Mouse (Mus musculus) liver, embryonic 15.5 days (tissue): ENCODE results near the gene Ppp1r26. TPM values are rescaled to one million over a fixed set of nuclear protein-coding genes. Genes with fewer than 3 reads are reported as not detected.

Experiments
- ATAC-seq: fragments of 200-750 bp; cut with Nextera tagmentation; 2 replicates; pipeline ENCODE4 v1.8.0; 2017; ENCODE audit warnings: moderate number of reproducible peaks, mild to moderate bottlenecking, moderate library complexity; ENCODE audit not compliant: insufficient read depth
- H3K27ac ChIP-seq: fragments of 300-500 bp; sonication (generic); replicated peaks from 2 replicates; pipeline ENCODE4 v1.5.1; 2015; ENCODE audit warnings: mild to moderate bottlenecking, inconsistent platforms
- H3K27me3 ChIP-seq: fragments of 300-500 bp; sonication (generic); 2 replicates; pipeline ENCODE4 v1.6.1; 2015; ENCODE audit warnings: mild to moderate bottlenecking, inconsistent platforms
- H3K36me3 ChIP-seq: fragments of 300-500 bp; sonication (generic); replicated peaks from 2 replicates; pipeline ENCODE4 v1.6.1; 2015; ENCODE audit warnings: moderate library complexity, mild to moderate bottlenecking, inconsistent platforms
- H3K4me1 ChIP-seq: fragments of 300-500 bp; sonication (generic); replicated peaks from 2 replicates; pipeline ENCODE4 v1.6.1; 2015; ENCODE audit warnings: inconsistent platforms
- H3K4me2 ChIP-seq: fragments of 300-500 bp; sonication (generic); 2 replicates; pipeline ENCODE4 v1.6.1; 2015; ENCODE audit warnings: moderate library complexity, mild to moderate bottlenecking, inconsistent platforms
- H3K4me3 ChIP-seq: fragments of 300-500 bp; sonication (generic); replicated peaks from 2 replicates; pipeline ENCODE4 v1.5.1; 2015; ENCODE audit warnings: mild to moderate bottlenecking, inconsistent platforms
- H3K9ac ChIP-seq: fragments of 300-500 bp; sonication (generic); 2 replicates; pipeline ENCODE4 v1.6.1; 2015; ENCODE audit warnings: moderate library complexity, mild to moderate bottlenecking, inconsistent platforms
- H3K9me3 ChIP-seq: fragments of 300-500 bp; sonication (generic); replicated peaks from 2 replicates; pipeline ENCODE4 v1.6.1; 2016; ENCODE audit warnings: inconsistent platforms
- WGBS: fragments of 180-500 bp; shearing (Covaris S2); methylation state at CpG from one replicate; pipeline ENCODE4 v1.1.7; 2015; ENCODE audit warnings: mixed read lengths; ENCODE audit not compliant: insufficient replicate concordance; 5-methylcytosine and 5-hydroxymethylcytosine counted together
- polyA plus RNA-seq: library from polyadenylated mRNA; unstranded; fragments of >200 nt; fragmentation: Nextera tagmentation; extraction: Ambion mirVana; gene quantifications from 2 replicates; pipeline ENCODE4 v1.2.1, GENCODE M21; 2015

The Ppp1r26 gene
- polyA plus RNA-seq, 1 experiment from 2014 or later, result 0.13 TPM

GRCm38 (mm10) chr2:28415387-28416024, 31.1 kb upstream of the Ppp1r26 start:
- Histone ChIP-seq H3K4me2 (no peak overlapping the region), H3K9ac (no peak overlapping the region), H3K27me3 (no peaks in the 10 kb centered on the region), H3K27ac (no peak overlapping the region), H3K36me3 (no peaks in the 10 kb centered on the region), H3K9me3 (no peaks in the 10 kb centered on the region), H3K4me1 (peaks cover 10% of the 10 kb centered on the region; the same call in 1 of the 2 replicates), H3K4me3 (no peak overlapping the region)
- 57% methylated on average over 10 of the region's 10 CpGs for WGBS
- peak; percentile 52 for ATAC-seq

DNA sequence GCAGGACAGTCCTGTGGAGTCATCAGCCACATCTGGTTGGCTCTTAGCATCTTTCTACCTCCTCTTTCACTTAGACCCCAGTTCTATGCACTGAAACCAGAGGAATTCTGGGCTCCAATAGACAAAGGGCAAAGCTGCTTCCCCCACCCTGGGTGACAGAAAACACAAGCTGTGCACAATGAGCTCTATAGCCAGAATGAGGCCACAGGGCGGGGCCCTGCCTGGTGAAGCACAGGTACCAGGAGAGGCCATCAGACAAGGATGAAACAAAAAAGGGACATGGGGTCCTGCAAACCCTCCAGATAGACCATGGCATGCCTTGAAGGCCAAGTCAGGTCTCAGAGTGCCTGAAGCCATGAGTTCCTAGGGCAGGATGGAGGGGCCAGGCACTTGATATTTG, 30.1 kb upstream of the Ppp1r26 start:
- no peaks in the 10 kb centered on the region for H3K36me3 ChIP-seq
- no peak overlapping the region for H3K27ac ChIP-seq
- no peak overlapping the region for H3K9ac ChIP-seq
- H3K4me2 ChIP-seq, result no peak overlapping the region
- H3K4me3 ChIP-seq, result no peak overlapping the region
- 47% methylated on average over 1 of the region's 1 CpGs for WGBS
- no peaks in the 10 kb centered on the region for H3K9me3 ChIP-seq
- peaks cover 10% of the 10 kb centered on the region; the same call in 1 of the 2 replicates for H3K4me1 ChIP-seq
- ATAC-seq, result no peak
- no peaks in the 10 kb centered on the region for H3K27me3 ChIP-seq

DNA sequence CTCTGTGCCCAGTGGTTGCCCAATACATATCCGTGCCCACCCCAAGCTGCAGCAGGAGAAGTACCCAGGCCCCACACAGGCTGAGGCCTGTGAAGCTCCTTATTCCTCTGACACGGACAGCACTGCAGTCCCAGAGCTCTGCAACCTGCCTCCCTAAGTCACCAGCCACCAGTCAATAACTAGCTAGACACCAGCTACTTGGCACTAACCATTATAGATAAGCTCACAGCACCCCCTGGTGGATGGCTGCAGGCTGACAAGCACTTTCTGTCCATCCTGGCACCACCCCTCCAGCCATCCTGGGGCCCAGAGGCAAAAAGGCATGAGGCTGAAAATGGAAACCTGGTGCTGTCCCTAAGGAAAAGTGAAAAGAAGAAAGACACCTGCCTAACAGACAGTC, 28.6 kb upstream of the Ppp1r26 start:
- H3K4me2 ChIP-seq, result no peak overlapping the region
- H3K4me3 ChIP-seq, result no peak overlapping the region
- H3K9me3 ChIP-seq, result no peaks in the 10 kb centered on the region
- no peak for ATAC-seq
- no peaks in the 10 kb centered on the region for H3K27me3 ChIP-seq
- H3K36me3 ChIP-seq, result no peaks in the 10 kb centered on the region
- WGBS, result 35% methylated on average over 2 of the region's 2 CpGs
- no peak overlapping the region for H3K27ac ChIP-seq
- no peak overlapping the region for H3K9ac ChIP-seq
- peaks cover 10% of the 10 kb centered on the region; the same call in 1 of the 2 replicates for H3K4me1 ChIP-seq

DNA sequence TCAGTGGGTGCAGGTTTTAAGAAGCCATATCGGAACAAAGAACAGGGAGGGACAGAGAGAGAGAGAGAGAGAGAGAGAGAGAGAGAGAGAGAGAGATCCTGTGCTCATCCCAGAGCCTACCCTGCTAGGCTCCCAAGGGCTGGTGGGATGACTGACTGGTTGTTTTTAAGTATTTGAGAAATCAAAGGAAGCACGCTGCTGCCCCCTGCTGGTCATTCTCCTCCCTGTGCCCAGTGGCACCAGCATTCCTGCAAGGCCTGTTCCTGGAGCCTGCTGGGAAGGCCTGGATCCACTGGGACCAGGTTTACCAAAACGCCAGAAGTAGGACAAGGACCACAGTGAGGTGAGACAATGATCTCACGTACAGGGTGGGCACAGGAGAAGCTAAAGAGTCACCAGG, 26.7 kb upstream of the Ppp1r26 start:
- 20% methylated on average over 4 of the region's 4 CpGs for WGBS
- no peak for ATAC-seq
- no peaks in the 10 kb centered on the region for H3K27me3 ChIP-seq
- no peak overlapping the region for H3K4me3 ChIP-seq
- no peaks in the 10 kb centered on the region for H3K9me3 ChIP-seq
- H3K4me1 ChIP-seq, result peaks cover 9% of the 10 kb centered on the region; the same call in 1 of the 2 replicates
- no peak overlapping the region for H3K27ac ChIP-seq
- H3K4me2 ChIP-seq, result no peak overlapping the region
- no peak overlapping the region for H3K9ac ChIP-seq
- no peaks in the 10 kb centered on the region for H3K36me3 ChIP-seq

DNA sequence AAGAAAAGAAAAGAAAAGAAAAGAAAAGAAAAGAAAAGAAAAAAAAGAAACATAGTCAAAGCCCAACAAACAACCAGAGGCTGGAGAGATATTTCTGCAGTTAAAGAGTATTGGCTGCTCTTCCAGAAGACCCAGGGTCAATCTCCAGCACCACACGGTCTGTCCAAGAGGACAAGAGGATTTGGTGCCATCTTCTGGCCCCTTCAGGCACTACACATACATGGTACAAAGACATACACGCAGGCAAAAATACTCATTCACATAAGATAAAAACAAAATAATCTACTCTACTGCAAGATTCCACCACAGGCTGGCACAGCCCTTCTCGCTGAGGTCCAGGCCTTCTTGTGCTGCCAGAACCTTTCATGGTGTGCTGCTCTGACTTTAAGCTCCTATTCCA, 23.4 kb upstream of the Ppp1r26 start:
- H3K27me3 ChIP-seq, result no peaks in the 10 kb centered on the region
- no peak for ATAC-seq
- 10% methylated on average over 3 of the region's 3 CpGs for WGBS
- no peak overlapping the region for H3K4me3 ChIP-seq
- no peak overlapping the region for H3K27ac ChIP-seq
- no peak overlapping the region for H3K9ac ChIP-seq
- H3K4me2 ChIP-seq, result no peak overlapping the region
- no peaks in the 10 kb centered on the region for H3K36me3 ChIP-seq
- H3K4me1 ChIP-seq, result no peaks in the 10 kb centered on the region
- no peaks in the 10 kb centered on the region for H3K9me3 ChIP-seq

- Histone ChIP-seq H3K27me3 (no peaks in the 10 kb centered on the region), H3K4me1 (no peaks in the 10 kb centered on the region), H3K36me3 (no peaks in the 10 kb centered on the region), H3K4me3 (no peak overlapping the region), H3K27ac (no peak overlapping the region), H3K9ac (no peak overlapping the region), H3K4me2 (no peak overlapping the region), H3K9me3 (no peaks in the 10 kb centered on the region)
- no peak for ATAC-seq
- 65% methylated on average over 6 of the region's 6 CpGs for WGBS
These were observed 19.4 kb upstream of the Ppp1r26 start for GRCm38 (mm10) chr2:28427226-28427625.

- H3K27ac ChIP-seq, result no peak overlapping the region
- H3K4me1 ChIP-seq, result no peaks in the 10 kb centered on the region
- no peaks in the 10 kb centered on the region for H3K9me3 ChIP-seq
- 51% methylated on average over 6 of the region's 6 CpGs for WGBS
- no peak overlapping the region for H3K9ac ChIP-seq
- no peak for ATAC-seq
- H3K4me2 ChIP-seq, result no peak overlapping the region
- no peaks in the 10 kb centered on the region for H3K27me3 ChIP-seq
- H3K36me3 ChIP-seq, result no peaks in the 10 kb centered on the region
- H3K4me3 ChIP-seq, result no peak overlapping the region
These were observed 15.8 kb upstream of the Ppp1r26 start for GRCm38 (mm10) chr2:28430846-28431245.

GRCm38 (mm10) chr2:28432811-28433210, 13.8 kb upstream of the Ppp1r26 start:
- 28% methylated on average over 1 of the region's 1 CpGs for WGBS
- no peak for ATAC-seq
- Histone ChIP-seq H3K4me3 (no peak overlapping the region), H3K4me1 (no peaks in the 10 kb centered on the region), H3K27me3 (no peaks in the 10 kb centered on the region), H3K4me2 (no peak overlapping the region), H3K9me3 (no peaks in the 10 kb centered on the region), H3K36me3 (no peaks in the 10 kb centered on the region), H3K27ac (no peak overlapping the region), H3K9ac (no peak overlapping the region)

DNA sequence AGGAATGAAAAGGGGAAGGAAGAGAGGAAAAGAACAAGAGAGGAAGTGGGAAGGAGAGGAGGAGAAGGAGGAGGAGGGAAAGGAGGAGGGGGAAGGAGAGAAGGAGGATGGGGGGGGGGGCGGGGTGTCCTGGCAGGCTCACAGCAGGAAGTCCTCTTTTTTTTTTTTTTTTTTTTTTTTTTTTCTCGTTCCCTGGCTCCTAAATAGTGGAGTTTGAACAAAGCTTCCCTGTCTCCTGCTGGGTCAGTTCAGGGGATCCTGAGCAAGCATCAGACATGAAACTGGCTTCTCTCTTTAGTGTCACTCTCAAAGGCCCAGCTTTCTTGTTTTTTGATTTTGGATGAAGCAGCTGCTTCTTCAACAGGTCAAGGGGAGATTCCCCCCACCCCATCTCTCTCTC, 13.1 kb upstream of the Ppp1r26 start:
- WGBS, result 0% methylated on average over 1 of the region's 2 CpGs
- Histone ChIP-seq H3K27me3 (no peaks in the 10 kb centered on the region), H3K36me3 (no peaks in the 10 kb centered on the region), H3K4me1 (no peaks in the 10 kb centered on the region), H3K4me2 (no peak overlapping the region), H3K27ac (no peak overlapping the region), H3K4me3 (no peak overlapping the region), H3K9me3 (no peaks in the 10 kb centered on the region), H3K9ac (no peak overlapping the region)
- no peak for ATAC-seq

DNA sequence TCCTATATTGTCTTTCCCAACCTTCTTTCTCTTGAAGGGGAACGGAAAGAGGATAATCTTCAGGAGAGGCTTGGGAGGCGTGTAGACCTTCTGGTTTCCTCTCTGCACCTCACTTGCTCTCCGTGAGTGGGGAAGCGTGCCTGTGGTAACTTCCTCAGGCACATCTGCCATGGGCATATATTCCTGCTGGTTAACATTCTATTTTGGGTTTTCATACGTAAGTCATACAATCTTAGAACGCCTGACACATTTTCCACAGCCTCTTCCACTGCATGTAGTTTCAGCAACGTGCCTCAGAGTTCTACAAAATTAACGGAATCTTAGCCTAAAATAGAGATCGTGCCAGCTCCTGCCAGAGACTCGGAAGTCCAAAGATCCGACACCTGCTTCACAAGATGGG, 11.2 kb upstream of the Ppp1r26 start:
- H3K27me3 ChIP-seq, result no peaks in the 10 kb centered on the region
- ATAC-seq, result no peak

GRCm38 (mm10) chr2:28440842-28441241, 5.8 kb upstream of the Ppp1r26 start:
- no peaks in the 10 kb centered on the region for H3K4me1 ChIP-seq
- WGBS, result 61% methylated on average over 6 of the region's 6 CpGs

More for the DNA sequence above, 11.2 kb upstream of the Ppp1r26 start:
- Histone ChIP-seq H3K4me3 (no peak overlapping the region), H3K4me2 (no peak overlapping the region), H3K27ac (no peak overlapping the region), H3K4me1 (no peaks in the 10 kb centered on the region), H3K9me3 (no peaks in the 10 kb centered on the region), H3K36me3 (no peaks in the 10 kb centered on the region), H3K9ac (no peak overlapping the region)
- WGBS, result 56% methylated on average over 11 of the region's 11 CpGs

GRCm38 (mm10) chr2:28445082-28445481, 1.5 kb upstream of the Ppp1r26 start:
- no peaks in the 10 kb centered on the region for H3K36me3 ChIP-seq
- no peaks in the 10 kb centered on the region for H3K9me3 ChIP-seq
- no peaks in the 10 kb centered on the region; the same call in 1 of the 2 replicates for H3K4me1 ChIP-seq
- H3K9ac ChIP-seq, result no peak overlapping the region
- 60% methylated on average over 4 of the region's 4 CpGs for WGBS
- H3K27ac ChIP-seq, result no peak overlapping the region
- no peak overlapping the region for H3K4me2 ChIP-seq
- no peak overlapping the region for H3K4me3 ChIP-seq
- peaks cover 54% of the 10 kb centered on the region for H3K27me3 ChIP-seq
- no peak for ATAC-seq

More at GRCm38 (mm10) chr2:28440842-28441241, 5.8 kb upstream of the Ppp1r26 start:
- Histone ChIP-seq H3K4me2 (no peak overlapping the region), H3K36me3 (no peaks in the 10 kb centered on the region), H3K9me3 (no peaks in the 10 kb centered on the region), H3K27me3 (peaks cover 17% of the 10 kb centered on the region), H3K4me3 (no peak overlapping the region), H3K9ac (no peak overlapping the region), H3K27ac (no peak overlapping the region)
- ATAC-seq, result no peak
